Mouse (Mus musculus): ENCODE data around the gene Mgrn1. TPM values are rescaled to one million over a fixed set of nuclear protein-coding genes. Genes with fewer than 3 reads are reported as not detected.

Mgrn1 gene
- polyA plus RNA-seq, 1 experiment from 2014 or later = 30.4 TPM

- no peaks in the 10 kb centered on the region for H3K27me3 ChIP-seq (ENCODE audit: control insufficient read depth, insufficient read depth, low read depth, low read length)
- H3K9me3 ChIP-seq (replicated peaks; ENCODE audit: control insufficient read depth, low read length) = no peaks in the 10 kb centered on the region
- H3K36me3 ChIP-seq (ENCODE audit: control insufficient read depth, insufficient read depth) = peaks cover 19% of the 10 kb centered on the region
- 2% methylated on average over 16 of the region's 16 CpGs for WGBS (ENCODE audit: insufficient replicate concordance)
- H3K4me1 ChIP-seq (ENCODE audit: control insufficient read depth, low read depth, low read length) = peaks cover 7% of the 10 kb centered on the region
- H3K9ac ChIP-seq (ENCODE audit: low read depth, low read length) = peak overlapping the region; percentile 83
- peak overlapping the region; percentile 94 for H3K4me2 ChIP-seq (ENCODE audit: low read depth, low read length)
- H3K4me3 ChIP-seq (ENCODE audit: low read depth, low read length) = peak overlapping the region; percentile 83
- ATAC-seq (ENCODE audit: low read depth) = peak; percentile 58
- peak overlapping the region; percentile 81 for H3K27ac ChIP-seq (ENCODE audit: low read length)
Observed at GRCm38 (mm10) chr16:4939412-4939811, 53.4 kb downstream of the Mgrn1 start.

GRCm38 (mm10) chr16:4940311-4940850 lies 54.3 kb downstream of the Mgrn1 start:
- WGBS (ENCODE audit: insufficient replicate concordance) = 80% methylated on average over 10 of the region's 10 CpGs
- H3K9ac ChIP-seq (ENCODE audit: low read depth, low read length) = no peak overlapping the region
- no peak overlapping the region for H3K27ac ChIP-seq (ENCODE audit: low read length)
- H3K4me3 ChIP-seq (ENCODE audit: low read depth, low read length) = no peak overlapping the region
- no peak overlapping the region for H3K4me2 ChIP-seq (ENCODE audit: low read depth, low read length)
- peaks cover 7% of the 10 kb centered on the region for H3K4me1 ChIP-seq (ENCODE audit: control insufficient read depth, low read depth, low read length)
- no peaks in the 10 kb centered on the region for H3K9me3 ChIP-seq (replicated peaks; ENCODE audit: control insufficient read depth, low read length)
- peaks cover 19% of the 10 kb centered on the region for H3K36me3 ChIP-seq (ENCODE audit: control insufficient read depth, insufficient read depth)
- ATAC-seq (ENCODE audit: low read depth) = no peak
- H3K27me3 ChIP-seq (ENCODE audit: control insufficient read depth, insufficient read depth, low read depth, low read length) = no peaks in the 10 kb centered on the region

DNA sequence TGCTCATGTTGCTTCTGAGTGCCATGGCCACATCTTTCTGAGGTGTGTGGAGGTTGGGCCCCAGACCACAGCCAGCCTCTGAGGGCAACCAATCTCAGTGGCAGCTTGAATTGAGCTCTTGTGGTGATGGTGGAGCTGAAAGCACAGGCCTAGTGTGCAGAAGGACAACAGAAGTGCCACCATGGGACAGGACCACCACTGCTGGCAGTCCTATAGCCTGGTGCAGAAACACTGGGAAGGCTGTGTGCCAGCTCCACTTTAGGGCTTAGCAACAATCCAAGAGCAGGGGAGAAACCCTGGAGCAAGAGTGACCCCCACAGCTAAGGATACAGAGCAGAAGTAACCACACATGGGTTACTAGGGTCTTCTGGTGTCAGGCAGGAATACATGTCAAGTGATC lies 55.0 kb downstream of the Mgrn1 start:
- no peak for ATAC-seq (ENCODE audit: low read depth)

DNA sequence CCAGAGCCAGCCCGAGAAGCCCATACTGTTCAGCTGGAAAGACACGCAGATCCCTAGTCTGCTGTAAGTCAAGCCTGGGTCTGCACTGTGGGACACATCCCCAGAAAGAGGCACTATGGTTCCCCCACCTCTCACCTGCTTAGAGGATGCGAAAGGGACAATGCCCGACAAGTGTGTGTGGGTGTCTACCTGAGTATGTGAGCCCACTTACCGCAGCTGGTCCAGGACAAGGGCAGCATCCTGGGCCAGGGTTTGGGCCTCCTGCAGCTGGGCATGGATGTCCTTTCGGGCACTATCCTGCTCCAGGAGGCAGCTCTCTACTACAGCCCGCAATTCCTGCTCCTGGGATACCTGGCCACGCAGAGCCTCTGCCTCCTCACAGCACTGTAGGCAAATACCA lies 56.8 kb downstream of the Mgrn1 start:
- Histone ChIP-seq H3K9me3 (replicated peaks; ENCODE audit: control insufficient read depth, low read length) (no peaks in the 10 kb centered on the region), H3K27ac (ENCODE audit: low read length) (no peak overlapping the region), H3K27me3 (ENCODE audit: control insufficient read depth, insufficient read depth, low read depth, low read length) (no peaks in the 10 kb centered on the region), H3K4me3 (ENCODE audit: low read depth, low read length) (no peak overlapping the region), H3K36me3 (ENCODE audit: control insufficient read depth, insufficient read depth) (peaks cover 19% of the 10 kb centered on the region), H3K4me1 (ENCODE audit: control insufficient read depth, low read depth, low read length) (peaks cover 7% of the 10 kb centered on the region), H3K9ac (ENCODE audit: low read depth, low read length) (no peak overlapping the region), H3K4me2 (ENCODE audit: low read depth, low read length) (no peak overlapping the region)
- 76% methylated on average over 8 of the region's 8 CpGs for WGBS (ENCODE audit: insufficient replicate concordance)
- no peak for ATAC-seq (ENCODE audit: low read depth)

More for the DNA sequence above, 55.0 kb downstream of the Mgrn1 start:
- peaks cover 7% of the 10 kb centered on the region for H3K4me1 ChIP-seq (ENCODE audit: control insufficient read depth, low read depth, low read length)
- H3K9me3 ChIP-seq (replicated peaks; ENCODE audit: control insufficient read depth, low read length) = no peaks in the 10 kb centered on the region
- no peaks in the 10 kb centered on the region for H3K27me3 ChIP-seq (ENCODE audit: control insufficient read depth, insufficient read depth, low read depth, low read length)
- H3K36me3 ChIP-seq (ENCODE audit: control insufficient read depth, insufficient read depth) = peaks cover 19% of the 10 kb centered on the region
- no peak overlapping the region for H3K9ac ChIP-seq (ENCODE audit: low read depth, low read length)
- H3K27ac ChIP-seq (ENCODE audit: low read length) = no peak overlapping the region
- H3K4me3 ChIP-seq (ENCODE audit: low read depth, low read length) = no peak overlapping the region
- no peak overlapping the region for H3K4me2 ChIP-seq (ENCODE audit: low read depth, low read length)

DNA sequence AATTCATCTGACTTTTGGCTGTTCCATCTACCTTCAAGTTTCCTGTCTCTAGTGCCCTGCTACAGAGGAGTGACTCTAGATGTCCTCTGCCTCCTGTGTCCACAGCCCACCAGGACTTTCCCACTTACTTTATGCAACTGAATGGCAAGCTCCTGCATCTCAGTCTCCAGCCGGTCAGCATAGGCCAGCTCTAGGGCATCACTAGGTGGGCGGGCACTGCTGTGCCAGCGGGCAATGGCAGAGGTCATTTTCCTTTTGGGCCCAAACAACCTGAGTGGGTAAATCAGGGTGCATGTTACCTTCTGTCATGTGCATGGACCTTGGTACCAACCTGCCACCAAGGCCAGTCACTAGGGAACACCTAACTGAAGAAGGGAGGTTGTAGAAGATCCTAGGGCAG lies 57.4 kb downstream of the Mgrn1 start:
- Histone ChIP-seq H3K9me3 (replicated peaks; ENCODE audit: control insufficient read depth, low read length) (no peaks in the 10 kb centered on the region), H3K4me1 (ENCODE audit: control insufficient read depth, low read depth, low read length) (peaks cover 5% of the 10 kb centered on the region), H3K36me3 (ENCODE audit: control insufficient read depth, insufficient read depth) (peaks cover 19% of the 10 kb centered on the region), H3K4me2 (ENCODE audit: low read depth, low read length) (no peak overlapping the region), H3K27me3 (ENCODE audit: control insufficient read depth, insufficient read depth, low read depth, low read length) (no peaks in the 10 kb centered on the region), H3K4me3 (ENCODE audit: low read depth, low read length) (no peak overlapping the region), H3K9ac (ENCODE audit: low read depth, low read length) (no peak overlapping the region), H3K27ac (ENCODE audit: low read length) (no peak overlapping the region)
- 77% methylated on average over 3 of the region's 3 CpGs for WGBS (ENCODE audit: insufficient replicate concordance)
- no peak for ATAC-seq (ENCODE audit: low read depth)

GRCm38 (mm10) chr16:4945415-4945814 lies 59.4 kb downstream of the Mgrn1 start:
- no peaks in the 10 kb centered on the region; the same call in 1 of the 2 replicates for H3K4me1 ChIP-seq (ENCODE audit: control insufficient read depth, low read depth, low read length)
- H3K36me3 ChIP-seq (ENCODE audit: control insufficient read depth, insufficient read depth) = peaks cover 26% of the 10 kb centered on the region
- no peak overlapping the region for H3K4me3 ChIP-seq (ENCODE audit: low read depth, low read length)
- ATAC-seq (ENCODE audit: low read depth) = peak; percentile 59
- no peaks in the 10 kb centered on the region for H3K9me3 ChIP-seq (replicated peaks; ENCODE audit: control insufficient read depth, low read length)
- H3K4me2 ChIP-seq (ENCODE audit: low read depth, low read length) = no peak overlapping the region
- 0 out of 2 replicates have a peak overlapping the region, but pooled peaks have one; percentile 20 for H3K27ac ChIP-seq (ENCODE audit: low read length)
- H3K9ac ChIP-seq (ENCODE audit: low read depth, low read length) = no peak overlapping the region
- 56% methylated on average over 4 of the region's 4 CpGs for WGBS (ENCODE audit: insufficient replicate concordance)
- no peaks in the 10 kb centered on the region for H3K27me3 ChIP-seq (ENCODE audit: control insufficient read depth, insufficient read depth, low read depth, low read length)

DNA sequence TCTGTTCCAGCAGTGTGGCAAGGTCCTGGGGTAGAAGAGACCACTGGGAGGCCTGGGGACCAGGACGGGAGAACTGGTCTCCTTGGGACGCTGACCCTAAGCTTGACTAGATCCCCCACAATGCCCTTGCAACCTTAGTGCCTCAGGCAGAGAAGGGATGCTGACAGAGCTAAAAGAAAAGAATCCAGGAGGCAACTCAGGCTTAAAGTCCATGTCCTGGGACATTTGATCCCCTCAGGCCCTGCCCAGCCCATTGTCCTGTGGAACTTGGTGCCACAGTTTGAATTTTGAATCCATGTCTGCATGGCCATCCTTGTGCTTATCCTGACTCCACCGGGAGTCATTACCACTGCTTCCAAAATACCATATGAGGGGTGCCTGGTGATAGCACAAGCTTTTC lies 60.1 kb downstream of the Mgrn1 start:
- no peaks in the 10 kb centered on the region for H3K27me3 ChIP-seq (ENCODE audit: control insufficient read depth, insufficient read depth, low read depth, low read length)
- H3K4me3 ChIP-seq (ENCODE audit: low read depth, low read length) = peak overlapping the region; percentile 30; the same call in 1 of the 2 replicates
- peaks cover 28% of the 10 kb centered on the region for H3K36me3 ChIP-seq (ENCODE audit: control insufficient read depth, insufficient read depth)
- H3K27ac ChIP-seq (ENCODE audit: low read length) = no peak overlapping the region
- H3K4me2 ChIP-seq (ENCODE audit: low read depth, low read length) = peak overlapping the region; percentile 4; the same call in 1 of the 2 replicates
- no peaks in the 10 kb centered on the region; the same call in 1 of the 2 replicates for H3K4me1 ChIP-seq (ENCODE audit: control insufficient read depth, low read depth, low read length)
- 68% methylated on average over 3 of the region's 3 CpGs for WGBS (ENCODE audit: insufficient replicate concordance)
- ATAC-seq (ENCODE audit: low read depth) = no peak
- no peak overlapping the region for H3K9ac ChIP-seq (ENCODE audit: low read depth, low read length)
- H3K9me3 ChIP-seq (replicated peaks; ENCODE audit: control insufficient read depth, low read length) = no peaks in the 10 kb centered on the region

GRCm38 (mm10) chr16:4947378-4947777 lies 61.3 kb downstream of the Mgrn1 start:
- Histone ChIP-seq H3K4me3 (ENCODE audit: low read depth, low read length) (peak overlapping the region; percentile 30), H3K9ac (ENCODE audit: low read depth, low read length) (no peak overlapping the region), H3K27me3 (ENCODE audit: control insufficient read depth, insufficient read depth, low read depth, low read length) (no peaks in the 10 kb centered on the region), H3K9me3 (replicated peaks; ENCODE audit: control insufficient read depth, low read length) (no peaks in the 10 kb centered on the region), H3K4me1 (ENCODE audit: control insufficient read depth, low read depth, low read length) (no peaks in the 10 kb centered on the region; the same call in 1 of the 2 replicates), H3K27ac (ENCODE audit: low read length) (peak overlapping the region; percentile 70), H3K36me3 (ENCODE audit: control insufficient read depth, insufficient read depth) (peaks cover 17% of the 10 kb centered on the region), H3K4me2 (ENCODE audit: low read depth, low read length) (peak overlapping the region; percentile 4; the same call in 1 of the 2 replicates)
- ATAC-seq (ENCODE audit: low read depth) = peak; percentile 72
- WGBS (ENCODE audit: insufficient replicate concordance) = 81% methylated on average over 4 of the region's 4 CpGs

- no peak overlapping the region for H3K4me3 ChIP-seq (ENCODE audit: low read depth, low read length)
- H3K27me3 ChIP-seq (ENCODE audit: control insufficient read depth, insufficient read depth, low read depth, low read length) = no peaks in the 10 kb centered on the region
- no peak for ATAC-seq (ENCODE audit: low read depth)
- no peaks in the 10 kb centered on the region; the same call in 1 of the 2 replicates for H3K36me3 ChIP-seq (ENCODE audit: control insufficient read depth, insufficient read depth)
- H3K4me1 ChIP-seq (ENCODE audit: control insufficient read depth, low read depth, low read length) = no peaks in the 10 kb centered on the region
- 79% methylated on average over 3 of the region's 3 CpGs for WGBS (ENCODE audit: insufficient replicate concordance)
- no peak overlapping the region for H3K27ac ChIP-seq (ENCODE audit: low read length)
- no peak overlapping the region for H3K9ac ChIP-seq (ENCODE audit: low read depth, low read length)
- H3K4me2 ChIP-seq (ENCODE audit: low read depth, low read length) = no peak overlapping the region
- no peaks in the 10 kb centered on the region for H3K9me3 ChIP-seq (replicated peaks; ENCODE audit: control insufficient read depth, low read length)
Observed at GRCm38 (mm10) chr16:4956609-4957008, 70.6 kb downstream of the Mgrn1 start.
